Mouse (Mus musculus) olfactory bulb, adult 2 months (tissue): ENCODE measurements around the gene Hist1h2ah.

Experiments used
- CTCF ChIP-seq: fragments of 200-500 bp; IDR thresholded peaks from 2 replicates; pipeline ENCODE4 v1.5.1; 2012; ENCODE audit warnings: low read depth, mild to moderate bottlenecking, low read length, moderate library complexity; ENCODE audit not compliant: insufficient read depth
- POLR2A ChIP-seq: fragments of 200-500 bp; IDR thresholded peaks from 2 replicates; pipeline ENCODE4 v1.6.1; 2012; ENCODE audit warnings: mild to moderate bottlenecking, low read depth, low read length, moderate library complexity; ENCODE audit not compliant: insufficient read depth

- TF ChIP-seq CTCF: no peak
- TF ChIP-seq POLR2A: no peak
Measured at GRCm38 (mm10) chr13:22007121-22007510, 28.3 kb downstream of the Hist1h2ah start.
